Mouse (Mus musculus) liver, adult 2 months (tissue): ENCODE results near the gene Slc1a5.

Experiments used
- CTCF ChIP-seq: fragments of 200-500 bp; IDR thresholded peaks from 2 replicates; pipeline ENCODE4 v1.5.1; 2011; ENCODE audit warnings: low read depth, low read length, control low read depth
- POLR2A ChIP-seq: fragments of 200-500 bp; IDR thresholded peaks from 2 replicates; pipeline ENCODE4 v1.6.1; 2011; ENCODE audit warnings: low read length, control low read depth; ENCODE audit not compliant: insufficient read depth; ENCODE audit errors: extremely low read depth

GRCm38 (mm10) chr7:16838804-16839426, 57.8 kb downstream of the Slc1a5 start:
- TF ChIP-seq POLR2A: no peak
- no peak for TF ChIP-seq CTCF
